Mouse (Mus musculus) embryonic facial prominence, embryonic 13.5 days (tissue): ENCODE data around the gene Apol9b. TPM values are rescaled to one million over a fixed set of nuclear protein-coding genes. Genes with fewer than 3 reads are reported as not detected.
"Not testable (repeated sequence)": the region's sequence is repeated elsewhere in the genome, so short reads cannot be mapped to it uniquely, and the experiment has no call there.

Source experiments
- ATAC-seq: fragments of 200-750 bp; cut with Nextera tagmentation; 2 replicates; pipeline ENCODE4 v1.8.0; 2017; ENCODE audit warnings: low read depth; ENCODE audit not compliant: insufficient number of reproducible peaks, insufficient read depth, low FRiP score, low TSS enrichment
- H3K27ac ChIP-seq: fragments of 300-500 bp; sonication (generic); 2 replicates; pipeline ENCODE4 v1.5.1; 2015; ENCODE audit warnings: moderate library complexity, mild to moderate bottlenecking, inconsistent platforms
- H3K27me3 ChIP-seq: fragments of 300-500 bp; sonication (generic); 2 replicates; pipeline ENCODE4 v1.6.1; 2015; ENCODE audit warnings: mild to moderate bottlenecking, inconsistent platforms
- H3K36me3 ChIP-seq: fragments of 300-500 bp; sonication (generic); 2 replicates; pipeline ENCODE4 v1.6.1; 2015; ENCODE audit warnings: mild to moderate bottlenecking, inconsistent platforms
- H3K4me1 ChIP-seq: fragments of 300-500 bp; sonication (generic); 2 replicates; pipeline ENCODE4 v1.6.1; 2015; ENCODE audit warnings: inconsistent platforms
- H3K4me2 ChIP-seq: fragments of 300-500 bp; sonication (generic); 2 replicates; pipeline ENCODE4 v1.6.1; 2015; ENCODE audit warnings: moderate library complexity, mild to moderate bottlenecking, inconsistent platforms
- H3K4me3 ChIP-seq: fragments of 300-500 bp; sonication (generic); 2 replicates; pipeline ENCODE4 v1.5.1; 2015; ENCODE audit warnings: mild to moderate bottlenecking, inconsistent platforms
- H3K9ac ChIP-seq: fragments of 300-500 bp; sonication (generic); 2 replicates; pipeline ENCODE4 v1.6.1; 2015; ENCODE audit warnings: mild to moderate bottlenecking, inconsistent platforms
- H3K9me3 ChIP-seq: fragments of 300-500 bp; sonication (generic); 2 replicates; pipeline ENCODE4 v1.6.1; 2016; ENCODE audit warnings: inconsistent platforms
- WGBS: fragments of 180-500 bp; shearing (Covaris S2); methylation state at CpG from one replicate; pipeline ENCODE4 v1.1.7; 2015; ENCODE audit warnings: mixed read lengths; 5-methylcytosine and 5-hydroxymethylcytosine counted together
- polyA plus RNA-seq: library from polyadenylated mRNA; unstranded; fragments of >200 nt; fragmentation: Nextera tagmentation; extraction: Ambion mirVana; gene quantifications from 2 replicates; pipeline ENCODE4 v1.2.1, GENCODE M21; 2015

Gene Apol9b
- polyA plus RNA-seq, 1 experiment from 2014 or later = not detected

DNA sequence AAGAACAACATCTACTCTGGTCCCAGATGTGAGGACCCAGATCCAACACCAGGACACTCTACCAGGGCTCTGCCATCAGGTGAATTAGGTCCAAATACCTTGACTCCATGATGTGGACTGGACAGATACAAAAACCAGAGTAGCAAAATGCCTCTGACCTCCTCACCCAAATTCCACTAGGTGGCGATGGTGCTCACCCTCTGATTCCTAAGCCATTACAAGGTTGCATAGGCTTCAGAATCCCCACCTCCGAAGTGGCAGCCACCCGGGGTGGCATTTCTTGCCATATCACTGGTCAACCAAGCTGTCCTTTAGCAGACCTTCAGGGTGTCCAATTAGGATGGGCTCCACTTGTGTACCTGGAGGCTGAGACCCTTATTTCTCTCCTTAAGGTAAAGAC is 1.7 kb upstream of the Apol9b start:
- H3K27me3 ChIP-seq, H3K9ac ChIP-seq, H3K36me3 ChIP-seq, ATAC-seq, H3K4me2 ChIP-seq, H3K27ac ChIP-seq, H3K4me1 ChIP-seq, H3K4me3 ChIP-seq, H3K9me3 ChIP-seq: not testable (repeated sequence)
- 12% methylated on average over 3 of the region's 3 CpGs for WGBS

GRCm38 (mm10) chr15:77727745-77728144 is 1.1 kb upstream of the Apol9b start:
- WGBS = 81% methylated on average over 3 of the region's 3 CpGs

GRCm38 (mm10) chr15:77731605-77732004 is 2.8 kb downstream of the Apol9b start:
- Histone ChIP-seq H3K27me3 (no peaks in the 10 kb centered on the region), H3K4me1 (no peaks in the 10 kb centered on the region), H3K36me3 (no peaks in the 10 kb centered on the region), H3K27ac (no peak overlapping the region), H3K4me3 (no peak overlapping the region), H3K9me3 (no peaks in the 10 kb centered on the region), H3K4me2 (no peak overlapping the region), H3K9ac (no peak overlapping the region)
- WGBS = 83% methylated on average over 5 of the region's 5 CpGs
- ATAC-seq = no peak

More at GRCm38 (mm10) chr15:77727745-77728144, 1.1 kb upstream of the Apol9b start:
- H3K4me1 ChIP-seq, ATAC-seq, H3K36me3 ChIP-seq, H3K9ac ChIP-seq, H3K27ac ChIP-seq, H3K9me3 ChIP-seq, H3K4me2 ChIP-seq, H3K4me3 ChIP-seq, H3K27me3 ChIP-seq: not testable (repeated sequence)

DNA sequence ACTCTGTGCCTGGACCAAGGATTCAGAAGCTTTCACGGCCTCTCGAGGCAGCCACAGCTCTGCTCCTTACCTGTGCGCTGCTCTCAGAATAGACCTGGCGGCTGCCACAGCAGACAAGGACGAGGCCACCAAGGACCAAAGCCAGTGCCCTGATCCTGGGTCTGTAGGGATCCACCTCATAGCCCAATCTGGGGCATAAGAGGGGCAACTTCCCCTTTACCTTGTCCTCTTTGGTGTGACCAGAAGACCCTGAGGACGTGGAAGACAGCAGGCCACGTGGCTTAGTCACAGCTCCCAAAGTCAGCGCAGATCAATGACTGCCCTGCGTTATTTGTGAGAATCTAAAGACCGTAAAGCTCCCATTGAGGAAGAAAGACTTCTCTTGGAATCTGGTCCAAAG is 4.0 kb downstream of the Apol9b start:
- ATAC-seq, H3K4me1 ChIP-seq, H3K9me3 ChIP-seq, H3K27ac ChIP-seq, H3K4me2 ChIP-seq, H3K27me3 ChIP-seq, H3K36me3 ChIP-seq, H3K9ac ChIP-seq, H3K4me3 ChIP-seq: not testable (repeated sequence)
- 71% methylated on average over 10 of the region's 10 CpGs for WGBS

GRCm38 (mm10) chr15:77733380-77733779 is 4.5 kb downstream of the Apol9b start:
- not testable (repeated sequence) for H3K36me3 ChIP-seq, H3K9me3 ChIP-seq, H3K9ac ChIP-seq, H3K27me3 ChIP-seq, H3K4me1 ChIP-seq, H3K27ac ChIP-seq, H3K4me3 ChIP-seq, ATAC-seq, H3K4me2 ChIP-seq
- 73% methylated on average over 8 of the region's 8 CpGs for WGBS

GRCm38 (mm10) chr15:77733903-77734302 is 5.1 kb downstream of the Apol9b start:
- WGBS = 70% methylated on average over 4 of the region's 4 CpGs

DNA sequence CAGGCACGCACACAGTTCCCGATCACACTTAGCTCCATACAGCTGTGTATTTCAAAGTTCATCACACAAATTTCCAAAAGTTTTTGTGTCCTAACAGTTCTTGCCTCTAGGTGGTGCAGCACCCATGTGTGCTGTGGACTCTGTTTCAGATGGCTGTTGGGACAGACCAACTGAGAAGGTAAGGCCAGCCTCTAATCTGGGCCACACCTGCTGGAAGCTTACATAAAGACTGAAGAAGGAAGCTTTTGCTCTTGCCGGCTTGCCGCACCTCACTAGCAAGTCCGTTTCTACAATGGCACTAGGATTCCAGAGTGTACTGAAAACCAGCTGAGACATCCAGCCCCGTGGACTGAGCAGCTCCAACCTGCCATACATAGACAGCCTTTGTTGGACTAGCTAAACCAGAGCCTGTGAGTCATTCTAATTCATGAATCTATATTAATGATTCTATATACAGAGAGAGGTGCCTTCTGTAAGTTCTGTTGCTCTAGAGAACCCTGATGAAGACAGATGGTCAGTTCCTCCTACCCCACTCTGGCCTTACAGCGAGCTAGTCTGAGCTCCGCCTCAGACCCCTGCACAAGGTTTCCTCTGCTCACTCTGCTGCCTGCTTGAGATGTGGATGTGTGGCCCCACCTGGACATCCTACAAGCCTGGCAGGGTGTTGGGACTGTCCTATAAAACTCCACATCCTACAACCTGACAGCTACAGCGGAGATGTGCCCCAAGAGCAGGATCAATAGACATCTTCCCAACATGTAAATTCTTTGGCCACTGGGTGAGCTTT is 11.9 kb downstream of the Apol9b start:
- 77% methylated on average over 9 of the region's 9 CpGs for WGBS
- no peak for ATAC-seq
- Histone ChIP-seq H3K4me1 (no peaks in the 10 kb centered on the region), H3K36me3 (no peaks in the 10 kb centered on the region), H3K27me3 (no peaks in the 10 kb centered on the region), H3K9ac (no peak overlapping the region), H3K27ac (no peak overlapping the region), H3K4me2 (no peak overlapping the region), H3K4me3 (no peak overlapping the region), H3K9me3 (no peaks in the 10 kb centered on the region)

More at GRCm38 (mm10) chr15:77733903-77734302, 5.1 kb downstream of the Apol9b start:
- not testable (repeated sequence) for H3K36me3 ChIP-seq, H3K9me3 ChIP-seq, H3K4me3 ChIP-seq, H3K27ac ChIP-seq, H3K9ac ChIP-seq, H3K27me3 ChIP-seq, H3K4me1 ChIP-seq, H3K4me2 ChIP-seq, ATAC-seq

- 86% methylated on average over 6 of the region's 6 CpGs for WGBS
- H3K36me3 ChIP-seq, H3K4me3 ChIP-seq, ATAC-seq, H3K4me2 ChIP-seq, H3K27ac ChIP-seq, H3K9ac ChIP-seq, H3K27me3 ChIP-seq, H3K9me3 ChIP-seq, H3K4me1 ChIP-seq: not testable (repeated sequence)
Measured at GRCm38 (mm10) chr15:77741556-77741955, 12.7 kb downstream of the Apol9b start.

DNA sequence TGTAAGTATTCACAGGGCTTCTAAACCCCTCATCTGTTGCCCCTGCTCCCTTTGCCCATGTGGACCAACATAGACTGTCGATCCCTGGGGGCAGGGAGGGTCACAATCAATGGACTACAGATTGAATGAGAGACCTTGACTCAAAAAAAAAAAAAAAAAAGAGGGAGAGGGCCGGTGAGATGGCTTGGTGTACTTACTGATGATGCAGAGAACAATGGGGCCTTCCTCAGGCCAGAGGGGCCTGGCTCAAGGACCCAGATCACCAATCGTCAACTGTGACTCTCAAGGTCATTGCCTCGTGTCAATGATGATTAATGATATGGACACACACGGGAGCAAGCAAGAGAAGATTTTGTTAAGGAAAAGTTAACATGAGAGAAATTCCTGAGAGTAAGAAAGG is 15.8 kb downstream of the Apol9b start:
- Histone ChIP-seq H3K9ac (no peak overlapping the region), H3K36me3 (no peaks in the 10 kb centered on the region), H3K9me3 (no peaks in the 10 kb centered on the region), H3K27me3 (no peaks in the 10 kb centered on the region), H3K4me1 (no peaks in the 10 kb centered on the region), H3K4me3 (no peak overlapping the region), H3K4me2 (no peak overlapping the region), H3K27ac (no peak overlapping the region)
- ATAC-seq = no peak
- 47% methylated on average over 5 of the region's 5 CpGs for WGBS

GRCm38 (mm10) chr15:77745081-77745480 is 16.2 kb downstream of the Apol9b start:
- Histone ChIP-seq H3K36me3 (no peaks in the 10 kb centered on the region), H3K4me3 (no peak overlapping the region), H3K4me2 (no peak overlapping the region), H3K9ac (no peak overlapping the region), H3K9me3 (no peaks in the 10 kb centered on the region), H3K27ac (no peak overlapping the region), H3K27me3 (no peaks in the 10 kb centered on the region), H3K4me1 (no peaks in the 10 kb centered on the region)
- no peak for ATAC-seq

GRCm38 (mm10) chr15:77746326-77746725 is 17.5 kb downstream of the Apol9b start:
- H3K4me3 ChIP-seq = no peak overlapping the region
- no peaks in the 10 kb centered on the region for H3K27me3 ChIP-seq
- no peaks in the 10 kb centered on the region for H3K4me1 ChIP-seq
- no peaks in the 10 kb centered on the region for H3K36me3 ChIP-seq
- ATAC-seq = no peak
- H3K4me2 ChIP-seq = no peak overlapping the region
- H3K9me3 ChIP-seq = no peaks in the 10 kb centered on the region
- no peak overlapping the region for H3K9ac ChIP-seq
- 91% methylated on average over 1 of the region's 1 CpGs for WGBS
- no peak overlapping the region for H3K27ac ChIP-seq

GRCm38 (mm10) chr15:77748414-77748813 is 19.6 kb downstream of the Apol9b start:
- Histone ChIP-seq H3K27ac (no peak overlapping the region), H3K27me3 (no peaks in the 10 kb centered on the region), H3K4me2 (no peak overlapping the region), H3K4me3 (no peak overlapping the region), H3K9ac (no peak overlapping the region), H3K4me1 (no peaks in the 10 kb centered on the region), H3K9me3 (no peaks in the 10 kb centered on the region), H3K36me3 (no peaks in the 10 kb centered on the region)
- 94% methylated on average over 3 of the region's 3 CpGs for WGBS
- no peak for ATAC-seq
